Mouse (Mus musculus) hematopoietic stem cell, adult 5-6 weeks (primary cell): ENCODE measurements around the gene Gla. TPM values are rescaled to one million over a fixed set of nuclear protein-coding genes. Genes with fewer than 3 reads are reported as not detected.
"Not testable (repeated sequence)": the region's sequence is repeated elsewhere in the genome, so short reads cannot be mapped to it uniquely, and the experiment has no call there.

Source experiments
- ATAC-seq, 2 experiments: fragments of 125-278 bp in 1 of 2; replicated peaks in 1 of 2; 2 replicates each; pipeline ENCODE4 v1.8.0; 2016 to 2017; ENCODE audit warnings: inconsistent platforms in 2 of 2, mild to moderate bottlenecking in 2 of 2, moderate number of reproducible peaks in 2 of 2, low read depth in 1 of 2, moderate TSS enrichment in 1 of 2; ENCODE audit not compliant: low FRiP score in 2 of 2, poor library complexity in 2 of 2, severe bottlenecking in 2 of 2, insufficient read depth in 1 of 2, low TSS enrichment in 1 of 2
- total RNA-seq: library from RNA; stranded (forward); fragments of 172-1452, 232-1000 nt; gene quantifications from 2 replicates; pipeline ENCODE4 v1.2.3, GENCODE M21; 2017

Gla gene
- total RNA-seq, 1 experiment from 2014 or later, result 7.7 TPM

GRCm38 (mm10) chrX:134547330-134547729 is 53.6 kb downstream of the Gla start:
- no peak for ATAC-seq

GRCm38 (mm10) chrX:134541955-134542308 is 59.0 kb downstream of the Gla start:
- no peak for ATAC-seq

DNA sequence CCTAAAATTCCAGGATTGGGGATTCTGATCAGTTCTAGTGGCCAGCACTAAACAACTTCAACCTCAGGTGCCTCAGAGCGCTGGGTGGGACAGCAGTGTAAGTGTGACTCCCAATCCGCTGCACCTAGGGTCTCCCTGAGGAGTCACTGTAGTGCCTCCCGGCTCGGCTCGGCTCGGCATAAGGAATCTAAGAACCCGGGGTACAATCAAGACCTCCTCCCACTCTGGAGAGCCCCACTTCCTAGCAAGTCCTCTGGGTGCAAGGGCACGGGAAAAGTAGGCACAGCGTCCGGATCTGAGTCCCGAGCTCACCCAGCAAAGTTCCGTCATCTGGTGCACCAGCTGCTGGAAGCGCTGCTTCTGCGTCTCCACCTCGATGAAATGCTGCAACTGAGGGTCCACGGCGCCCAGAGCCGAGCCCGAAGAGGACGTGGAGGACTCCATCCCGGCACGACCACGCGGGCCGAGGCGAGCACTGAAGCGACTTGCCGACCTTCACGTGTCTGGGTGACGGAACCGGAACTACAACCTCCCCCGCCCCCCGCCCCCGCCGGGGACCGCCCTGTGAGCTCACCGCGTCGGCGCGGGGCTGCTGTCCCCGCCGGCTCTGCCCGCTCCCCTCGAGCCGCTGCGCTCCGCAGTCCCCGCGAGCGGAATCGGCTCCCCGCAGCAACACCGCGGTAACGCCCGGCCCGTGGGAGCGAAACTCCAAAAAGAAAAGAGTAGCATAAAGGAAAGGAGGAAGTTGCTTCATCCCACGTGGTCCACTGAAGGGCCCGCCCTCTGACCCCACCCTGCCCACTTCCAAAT is 59.6 kb downstream of the Gla start, which contains the start of gene Timm8a1:
Timm8a1 (minus strand) TSS at position 721 of the 810 bp plus-strand sequence.
- ATAC-seq, result peak; percentile 63 to 84

DNA sequence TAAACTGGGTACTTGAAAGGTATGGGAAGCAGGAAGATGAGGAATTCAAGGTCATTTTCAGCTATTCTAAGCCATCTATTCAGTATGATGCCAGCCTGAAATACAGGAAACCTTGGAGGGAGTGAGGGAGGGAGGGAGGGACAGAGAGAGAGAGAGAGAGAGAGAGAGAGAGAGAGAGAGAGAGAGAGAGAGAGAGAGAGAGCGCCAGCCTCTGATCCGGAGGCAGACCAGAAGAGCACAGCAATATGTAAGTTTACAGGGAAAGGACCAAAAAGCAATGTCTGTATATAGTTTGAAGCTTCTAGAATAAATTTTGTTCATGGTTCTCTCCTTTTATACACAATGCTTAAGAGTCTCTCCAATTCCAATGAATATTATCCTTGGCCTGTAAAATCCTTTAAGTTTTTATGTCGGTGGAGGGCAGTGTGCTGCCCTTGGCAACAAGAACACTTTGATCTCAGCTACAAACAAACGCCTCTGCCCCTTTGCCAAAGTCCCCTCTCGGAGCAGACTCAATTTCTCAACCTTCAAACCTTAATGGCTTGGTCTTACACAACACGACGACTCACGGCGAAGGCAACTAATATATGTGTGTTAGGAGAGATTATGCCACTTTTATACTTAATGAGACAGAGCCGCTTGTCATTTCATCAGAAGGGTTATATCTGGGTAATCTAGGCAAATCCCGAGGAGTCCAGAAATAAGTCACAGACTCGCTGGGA is 60.4 kb downstream of the Gla start:
- peak; percentile 30 to 43; a peak in 2 of 4 replicates for ATAC-seq

GRCm38 (mm10) chrX:134539795-134540194 is 61.1 kb downstream of the Gla start:
- ATAC-seq, result not testable (repeated sequence)

Other genes starting within 250 kb of the Gla start
- 0.25 TPM in 1 of 2 replicates, not detected in the other for gene Drp2, start 196.6 kb downstream of the Gla start, total RNA-seq
- not detected in 2 replicates for gene Taf7l, start 124.6 kb downstream of the Gla start, total RNA-seq
- gene Timm8a1, start 59.3 kb downstream of the Gla start, total RNA-seq, result 102 and 112 TPM in 2 replicates
- 79.2 and 79.9 TPM in 2 replicates for gene Btk, start 17.6 kb downstream of the Gla start, total RNA-seq
- 6,877 and 7,031 TPM in 2 replicates for gene Rpl36a, start 15.5 kb downstream of the Gla start, total RNA-seq
- gene Hnrnph2, start 54 bp upstream of the Gla start, total RNA-seq, result 187 and 207 TPM in 2 replicates
- 9.0 and 9.6 TPM in 2 replicates for gene Armcx4, start 85.4 kb upstream of the Gla start, total RNA-seq
- 43.8 and 48.8 TPM in 2 replicates for gene Armcx1, start 116.8 kb upstream of the Gla start, total RNA-seq
- gene Armcx6, start 150.3 kb upstream of the Gla start, total RNA-seq, result 23.5 and 33.5 TPM in 2 replicates
- gene Armcx3, start 155.5 kb upstream of the Gla start, total RNA-seq, result 27.4 and 31.6 TPM in 2 replicates
- gene Armcx2, start 208.1 kb upstream of the Gla start, total RNA-seq, result 18.5 and 24.4 TPM in 2 replicates